Mouse (Mus musculus) liver, postnatal 0 days (tissue): ENCODE results near the gene Cacnb4. TPM values are rescaled to one million over a fixed set of nuclear protein-coding genes. Genes with fewer than 3 reads are reported as not detected.

ENCODE experiments used
- ATAC-seq: fragments of 200-750 bp; cut with Nextera tagmentation; 2 replicates; pipeline ENCODE4 v1.8.0; 2017; ENCODE audit warnings: mild to moderate bottlenecking, moderate library complexity
- DNase-seq: peaks from one replicate; pipeline ENCODE4 v3.0.0-alpha.2; 2016
- H3K27ac ChIP-seq: fragments of 300-500 bp; sonication (generic); 2 replicates; pipeline ENCODE4 v1.5.1; 2014; ENCODE audit warnings: antibody characterized with exemption, moderate library complexity, mild to moderate bottlenecking, low read depth
- H3K27me3 ChIP-seq: fragments of 300-500 bp; sonication (generic); 2 replicates; pipeline ENCODE4 v1.6.1; 2014; ENCODE audit warnings: low read length, control low read depth, mixed read lengths; ENCODE audit not compliant: insufficient read depth
- H3K36me3 ChIP-seq: fragments of 300-500 bp; sonication (generic); replicated peaks from 2 replicates; pipeline ENCODE4 v1.6.1; 2014; ENCODE audit warnings: mild to moderate bottlenecking, control low read depth, low read length, moderate library complexity, mixed read lengths; ENCODE audit not compliant: insufficient read depth
- H3K4me1 ChIP-seq: fragments of 300-500 bp; sonication (generic); 2 replicates; pipeline ENCODE4 v1.6.1; 2014; ENCODE audit warnings: antibody characterized with exemption, mild to moderate bottlenecking, control low read depth; ENCODE audit not compliant: insufficient read depth
- H3K4me2 ChIP-seq: fragments of 300-500 bp; sonication (generic); 2 replicates; pipeline ENCODE4 v1.6.1; 2014; ENCODE audit warnings: low read depth, mild to moderate bottlenecking, low read length, moderate library complexity, mixed read lengths
- H3K4me3 ChIP-seq: fragments of 300-500 bp; sonication (generic); 2 replicates; pipeline ENCODE4 v1.5.1; 2014; ENCODE audit warnings: low read depth, low read length
- H3K9ac ChIP-seq: fragments of 300-500 bp; sonication (generic); replicated peaks from 2 replicates; pipeline ENCODE4 v1.6.1; 2014; ENCODE audit warnings: mild to moderate bottlenecking, moderate library complexity
- H3K9me3 ChIP-seq: fragments of 300-500 bp; sonication (generic); 2 replicates; pipeline ENCODE4 v1.6.1; 2016; ENCODE audit warnings: mild to moderate bottlenecking, control low read depth, low read length, mixed read lengths
- CTCF ChIP-seq: sonication (generic); IDR thresholded peaks from 2 replicates; pipeline ENCODE4 v1.5.1; 2016; ENCODE audit warnings: antibody characterized with exemption, low read depth
- EP300 ChIP-seq: IDR thresholded peaks from 2 replicates; pipeline ENCODE4 v1.6.1; 2016; ENCODE audit warnings: antibody characterized with exemption, low read depth, mild to moderate bottlenecking
- WGBS: fragments of 180-500 bp; shearing (Covaris S2); extraction: QIAGEN DNeasy Blood & Tissue Kit; methylation state at CpG from one replicate; pipeline ENCODE4 v1.1.7; 2014; ENCODE audit not compliant: insufficient replicate concordance; 5-methylcytosine and 5-hydroxymethylcytosine counted together
- polyA plus RNA-seq: library from polyadenylated mRNA; unstranded; fragments of >200 nt; fragmentation: Nextera tagmentation; extraction: Ambion mirVana; gene quantifications from 2 replicates; pipeline ENCODE4 v1.2.1, GENCODE M21; 2015

The Cacnb4 gene
- polyA plus RNA-seq, 1 experiment from 2014 or later = 0.27 TPM

DNA sequence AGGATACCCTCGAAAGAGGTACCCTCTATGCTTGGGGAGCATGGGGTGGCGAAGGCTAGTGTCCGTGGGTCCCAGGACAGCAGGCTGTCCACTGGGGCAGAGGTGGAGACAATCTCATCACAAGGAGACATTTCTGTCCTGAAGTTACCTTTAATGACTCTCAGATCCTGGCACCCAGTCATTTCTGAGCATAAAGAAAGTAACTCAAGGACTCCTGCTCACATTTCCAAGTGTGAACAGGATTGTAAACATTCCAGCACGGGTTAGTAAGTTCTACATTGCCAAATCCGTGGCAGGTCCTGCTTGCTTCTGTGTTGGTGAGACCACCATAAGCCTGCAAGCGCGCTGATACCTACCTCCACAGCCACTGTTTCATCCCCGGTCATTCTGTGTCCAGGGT, 196.2 kb downstream of the Cacnb4 start:
- H3K27ac ChIP-seq = no peak overlapping the region
- WGBS = 76% methylated on average over 8 of the region's 8 CpGs
- no peaks in the 10 kb centered on the region for H3K27me3 ChIP-seq
- TF ChIP-seq EP300 (no peak), CTCF (no peak)
- no peak overlapping the region for H3K4me3 ChIP-seq
- H3K4me1 ChIP-seq = peaks cover 13% of the 10 kb centered on the region; the same call in 1 of the 2 replicates
- H3K9me3 ChIP-seq = no peaks in the 10 kb centered on the region
- no peaks in the 10 kb centered on the region for H3K36me3 ChIP-seq
- no peak for DNase-seq
- no peak for ATAC-seq
- H3K4me2 ChIP-seq = no peak overlapping the region
- H3K9ac ChIP-seq = no peak overlapping the region

GRCm38 (mm10) chr2:52478501-52478900, 198.1 kb downstream of the Cacnb4 start:
- no peaks in the 10 kb centered on the region for H3K36me3 ChIP-seq
- no peak overlapping the region for H3K4me3 ChIP-seq
- no peaks in the 10 kb centered on the region for H3K9me3 ChIP-seq
- 80% methylated on average over 5 of the region's 5 CpGs for WGBS
- H3K9ac ChIP-seq = no peak overlapping the region
- ATAC-seq (peak; percentile 62), DNase-seq (no peak)
- TF ChIP-seq CTCF (no peak), EP300 (no peak)
- H3K4me1 ChIP-seq = peaks cover 13% of the 10 kb centered on the region; the same call in 1 of the 2 replicates
- no peaks in the 10 kb centered on the region for H3K27me3 ChIP-seq
- H3K27ac ChIP-seq = no peak overlapping the region
- no peak overlapping the region for H3K4me2 ChIP-seq

GRCm38 (mm10) chr2:52477550-52477907, 199.1 kb downstream of the Cacnb4 start:
- 91% methylated on average over 13 of the region's 13 CpGs for WGBS
- H3K4me1 ChIP-seq = peaks cover 13% of the 10 kb centered on the region; the same call in 1 of the 2 replicates
- no peaks in the 10 kb centered on the region for H3K27me3 ChIP-seq
- no peak overlapping the region for H3K27ac ChIP-seq
- H3K9ac ChIP-seq = no peak overlapping the region
- H3K36me3 ChIP-seq = no peaks in the 10 kb centered on the region
- DNase-seq = no peak
- ATAC-seq = no peak
- TF ChIP-seq EP300 = no peak
- TF ChIP-seq CTCF = no peak
- H3K9me3 ChIP-seq = no peaks in the 10 kb centered on the region
- no peak overlapping the region for H3K4me3 ChIP-seq
- H3K4me2 ChIP-seq = no peak overlapping the region

DNA sequence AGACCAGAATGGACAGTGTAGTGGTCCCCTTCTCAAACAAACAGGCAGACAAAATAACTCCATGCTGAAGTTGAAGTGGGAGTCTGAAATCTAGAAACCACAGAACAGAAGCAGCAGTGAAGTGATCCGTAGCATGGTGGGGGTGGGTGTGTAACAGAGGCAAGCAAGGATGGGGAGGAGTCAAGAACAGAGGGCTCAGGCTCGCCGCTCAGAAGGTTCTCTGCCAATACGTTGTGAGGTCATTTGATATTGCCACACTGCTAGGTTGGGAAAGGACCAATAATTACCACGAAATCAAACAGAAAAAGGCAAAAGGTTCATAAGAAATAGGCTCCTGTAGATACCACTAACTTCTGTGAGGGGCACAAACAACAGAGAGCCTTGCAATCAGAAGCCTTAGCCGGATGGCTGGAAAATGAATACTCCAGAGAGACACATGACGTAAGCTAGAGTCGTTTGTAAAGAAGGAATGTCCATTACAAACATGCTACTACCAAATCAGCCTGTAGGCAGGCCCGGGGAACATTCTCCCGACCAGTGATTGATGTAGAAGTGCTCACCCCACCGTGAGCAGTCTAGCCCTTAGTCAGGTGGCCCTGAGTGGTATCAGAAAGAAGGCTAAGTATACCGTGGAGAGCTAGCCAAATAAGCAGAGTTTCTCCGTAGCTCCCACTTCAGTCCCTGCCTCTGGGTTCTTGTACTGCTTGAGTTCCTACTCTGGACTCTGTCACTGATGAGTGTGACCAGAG, 199.7 kb downstream of the Cacnb4 start:
- no peak overlapping the region for H3K4me2 ChIP-seq
- H3K4me3 ChIP-seq = no peak overlapping the region
- no peak for TF ChIP-seq EP300
- TF ChIP-seq CTCF = no peak
- no peak overlapping the region for H3K9ac ChIP-seq
- no peaks in the 10 kb centered on the region for H3K9me3 ChIP-seq
- H3K27ac ChIP-seq = 0 out of 2 replicates have a peak overlapping the region, but pooled peaks have one; percentile 11
- peaks cover 13% of the 10 kb centered on the region; the same call in 1 of the 2 replicates for H3K4me1 ChIP-seq
- no peaks in the 10 kb centered on the region for H3K27me3 ChIP-seq
- 54% methylated on average over 13 of the region's 13 CpGs for WGBS
- H3K36me3 ChIP-seq = no peaks in the 10 kb centered on the region
- ATAC-seq = peak; percentile 75
- peak; percentile 31 for DNase-seq

GRCm38 (mm10) chr2:52475854-52476253, 200.8 kb downstream of the Cacnb4 start:
- no peak overlapping the region for H3K4me3 ChIP-seq
- peaks cover 13% of the 10 kb centered on the region; the same call in 1 of the 2 replicates for H3K4me1 ChIP-seq
- H3K27me3 ChIP-seq = no peaks in the 10 kb centered on the region
- TF ChIP-seq CTCF (no peak), EP300 (no peak)
- no peaks in the 10 kb centered on the region for H3K36me3 ChIP-seq
- ATAC-seq (no peak), DNase-seq (no peak)
- H3K9ac ChIP-seq = no peak overlapping the region
- no peak overlapping the region for H3K27ac ChIP-seq
- no peaks in the 10 kb centered on the region for H3K9me3 ChIP-seq
- no peak overlapping the region for H3K4me2 ChIP-seq
- 72% methylated on average over 4 of the region's 4 CpGs for WGBS

DNA sequence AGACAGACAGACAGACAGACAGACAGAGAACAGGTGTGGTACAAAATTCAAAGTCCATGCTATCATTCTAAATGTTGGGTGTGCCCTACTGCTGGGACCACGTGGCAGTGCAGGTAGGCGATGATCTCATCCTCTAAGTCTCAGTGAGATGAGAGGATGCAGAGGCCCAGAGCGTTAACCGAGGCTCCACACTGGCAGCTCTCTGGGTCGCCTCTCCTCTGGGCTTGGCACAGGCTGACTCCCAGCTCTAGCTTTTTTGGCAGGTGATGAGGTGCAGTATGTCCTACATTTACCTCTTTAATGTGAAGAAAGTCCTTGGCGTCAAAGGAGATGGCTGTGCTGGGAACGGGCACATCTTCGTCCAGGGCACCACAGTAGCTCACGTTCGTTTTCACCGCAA, 202.1 kb downstream of the Cacnb4 start:
- DNase-seq (no peak), ATAC-seq (no peak)
- TF ChIP-seq EP300 = no peak
- TF ChIP-seq CTCF = no peak
- Histone ChIP-seq H3K9me3 (no peaks in the 10 kb centered on the region), H3K36me3 (no peaks in the 10 kb centered on the region), H3K27me3 (no peaks in the 10 kb centered on the region), H3K27ac (no peak overlapping the region), H3K4me2 (no peak overlapping the region), H3K9ac (no peak overlapping the region), H3K4me3 (no peak overlapping the region), H3K4me1 (peaks cover 13% of the 10 kb centered on the region; the same call in 1 of the 2 replicates)
- WGBS = 87% methylated on average over 11 of the region's 11 CpGs
